Mouse (Mus musculus) hindbrain, postnatal 0 days (tissue): Measurements from ENCODE around the gene Map1lc3a. TPM values are rescaled to one million over a fixed set of nuclear protein-coding genes. Genes with fewer than 3 reads are reported as not detected.

ENCODE experiments used
- ATAC-seq: fragments of 200-750 bp; cut with Nextera tagmentation; 2 replicates; pipeline ENCODE4 v1.8.0; 2017; ENCODE audit warnings: mild to moderate bottlenecking, moderate TSS enrichment, moderate library complexity
- DNase-seq: peaks from one replicate; pipeline ENCODE4 v3.0.0-alpha.2; 2015; ENCODE audit warnings: low spot score
- H3K27ac ChIP-seq: fragments of 300-500 bp; sonication (generic); 2 replicates; pipeline ENCODE4 v1.5.1; 2014; ENCODE audit warnings: mild to moderate bottlenecking
- H3K27me3 ChIP-seq: fragments of 300-500 bp; sonication (generic); 2 replicates; pipeline ENCODE4 v1.6.1; 2014; ENCODE audit warnings: low read length, mixed read lengths; ENCODE audit not compliant: insufficient read depth
- H3K36me3 ChIP-seq: fragments of 300-500 bp; sonication (generic); 2 replicates; pipeline ENCODE4 v1.6.1; 2014; ENCODE audit warnings: low read length, mixed read lengths; ENCODE audit not compliant: insufficient read depth
- H3K4me1 ChIP-seq: fragments of 300-500 bp; sonication (generic); 2 replicates; pipeline ENCODE4 v1.6.1; 2014; ENCODE audit warnings: antibody characterized with exemption, low read length, mixed read lengths; ENCODE audit not compliant: insufficient read depth
- H3K4me2 ChIP-seq: fragments of 300-500 bp; sonication (generic); 2 replicates; pipeline ENCODE4 v1.6.1; 2014; ENCODE audit warnings: low read depth, mild to moderate bottlenecking, low read length, moderate library complexity, mixed read lengths
- H3K4me3 ChIP-seq: fragments of 300-500 bp; sonication (generic); 2 replicates; pipeline ENCODE4 v1.5.1; 2014; ENCODE audit warnings: low read length
- H3K9ac ChIP-seq: fragments of 300-500 bp; sonication (generic); replicated peaks from 2 replicates; pipeline ENCODE4 v1.6.1; 2014; ENCODE audit warnings: mild to moderate bottlenecking, low read length, moderate library complexity, mixed read lengths
- H3K9me3 ChIP-seq: fragments of 300-500 bp; sonication (generic); 2 replicates; pipeline ENCODE4 v1.6.1; 2016; ENCODE audit warnings: low read length, mixed read lengths
- CTCF ChIP-seq: IDR thresholded peaks from 2 replicates; pipeline ENCODE4 v1.5.1; 2016; ENCODE audit warnings: antibody characterized with exemption, control low read depth, low read depth
- WGBS: fragments of 180-500 bp; shearing (Covaris S2); extraction: QIAGEN DNeasy Blood & Tissue Kit; methylation state at CpG from one replicate; pipeline ENCODE4 v1.1.7; 2014; 5-methylcytosine and 5-hydroxymethylcytosine counted together
- polyA plus RNA-seq: library from polyadenylated mRNA; unstranded; fragments of >200 nt; fragmentation: Nextera tagmentation; extraction: Ambion mirVana; gene quantifications from 2 replicates; pipeline ENCODE4 v1.2.1, GENCODE M21; 2015
- total RNA-seq: library from RNA; depleted of rRNA; stranded (reverse); fragments of >200 nt; gene quantifications from 2 replicates; pipeline ENCODE4 v1.2.3, GENCODE M21; 2014

Gene Map1lc3a
- total and polyA plus RNA-seq, 2 experiments from 2014 or later: 618 to 903 TPM

GRCm38 (mm10) chr2:155283793-155284192 lies 7.7 kb downstream of the Map1lc3a start:
- 76% methylated on average over 4 of the region's 4 CpGs for WGBS
- H3K4me3 ChIP-seq: no peak overlapping the region
- no peak overlapping the region for H3K9ac ChIP-seq
- ATAC-seq (no peak), DNase-seq (no peak)
- no peaks in the 10 kb centered on the region for H3K27me3 ChIP-seq
- H3K27ac ChIP-seq: no peak overlapping the region
- no peak overlapping the region for H3K4me2 ChIP-seq
- no peak for TF ChIP-seq CTCF
- H3K4me1 ChIP-seq: no peaks in the 10 kb centered on the region
- peaks cover 7% of the 10 kb centered on the region; the same call in 1 of the 2 replicates for H3K36me3 ChIP-seq
- H3K9me3 ChIP-seq: no peaks in the 10 kb centered on the region

- H3K9me3 ChIP-seq: no peaks in the 10 kb centered on the region
- 80% methylated on average over 7 of the region's 7 CpGs for WGBS
- DNase-seq (no peak), ATAC-seq (no peak)
- H3K27me3 ChIP-seq: no peaks in the 10 kb centered on the region
- H3K9ac ChIP-seq: no peak overlapping the region
- no peaks in the 10 kb centered on the region for H3K4me1 ChIP-seq
- TF ChIP-seq CTCF: no peak
- no peak overlapping the region for H3K4me2 ChIP-seq
- H3K27ac ChIP-seq: no peak overlapping the region
- peaks cover 6% of the 10 kb centered on the region; the same call in 1 of the 2 replicates for H3K36me3 ChIP-seq
- no peak overlapping the region for H3K4me3 ChIP-seq
Observed at GRCm38 (mm10) chr2:155284647-155285046, 8.6 kb downstream of the Map1lc3a start.

- ATAC-seq (no peak), DNase-seq (no peak)
- WGBS: 83% methylated on average over 6 of the region's 6 CpGs
- no peak overlapping the region for H3K4me3 ChIP-seq
- H3K9ac ChIP-seq: no peak overlapping the region
- peaks cover 15% of the 10 kb centered on the region; the same call in 1 of the 2 replicates for H3K36me3 ChIP-seq
- no peaks in the 10 kb centered on the region for H3K9me3 ChIP-seq
- no peaks in the 10 kb centered on the region for H3K27me3 ChIP-seq
- no peaks in the 10 kb centered on the region for H3K4me1 ChIP-seq
- no peak for TF ChIP-seq CTCF
- no peak overlapping the region for H3K27ac ChIP-seq
- no peak overlapping the region for H3K4me2 ChIP-seq
Observed at GRCm38 (mm10) chr2:155285744-155286143, 9.6 kb downstream of the Map1lc3a start.

DNA sequence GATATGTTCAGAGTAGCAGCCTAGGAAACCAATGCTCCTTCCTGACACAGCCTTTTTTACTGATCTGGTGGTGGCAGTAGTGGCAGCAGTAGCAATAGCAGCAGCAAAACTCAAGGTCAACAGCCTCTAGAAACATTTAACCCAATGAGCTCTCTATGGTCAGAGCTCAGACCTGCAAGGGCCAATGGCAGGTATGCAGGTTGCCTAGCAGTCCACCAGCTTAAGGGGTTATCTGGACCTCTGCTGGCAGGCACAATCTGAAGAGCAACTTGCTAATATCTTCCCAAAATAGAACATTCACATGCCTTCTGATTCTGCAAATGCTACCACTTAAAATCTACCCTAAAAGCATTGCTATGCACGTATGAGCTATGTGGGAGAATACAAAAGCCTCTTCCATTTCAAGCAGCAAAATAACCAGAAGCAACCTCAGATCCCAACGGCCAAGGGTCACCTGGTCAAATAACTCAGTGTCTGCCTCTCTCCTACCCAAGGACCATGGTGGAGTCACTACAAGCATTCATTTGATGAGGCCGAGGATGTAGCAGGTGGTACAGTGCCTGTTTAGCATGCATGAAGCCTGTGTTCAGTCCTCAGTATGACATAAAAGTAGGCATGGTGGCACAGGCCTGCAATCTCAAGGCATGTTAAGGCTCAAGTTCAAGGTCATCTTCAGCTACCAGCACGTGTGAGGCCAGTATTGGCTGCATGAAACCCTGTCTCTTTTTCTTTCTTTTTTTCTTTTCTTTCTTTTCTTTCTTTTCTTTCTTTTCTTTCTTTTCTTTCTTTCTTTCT lies 11.6 kb downstream of the Map1lc3a start:
- no peak overlapping the region for H3K4me3 ChIP-seq
- no peak for TF ChIP-seq CTCF
- 84% methylated on average over 4 of the region's 4 CpGs for WGBS

GRCm38 (mm10) chr2:155290066-155290465 lies 14.0 kb downstream of the Map1lc3a start:
- Histone ChIP-seq H3K9ac (no peak overlapping the region), H3K36me3 (peaks cover 38% of the 10 kb centered on the region), H3K4me1 (no peaks in the 10 kb centered on the region), H3K27me3 (no peaks in the 10 kb centered on the region), H3K9me3 (no peaks in the 10 kb centered on the region), H3K4me2 (no peak overlapping the region), H3K4me3 (no peak overlapping the region), H3K27ac (no peak overlapping the region)
- WGBS: 95% methylated on average over 8 of the region's 8 CpGs
- ATAC-seq (no peak), DNase-seq (no peak)
- no peak for TF ChIP-seq CTCF

More for the DNA sequence above, 11.6 kb downstream of the Map1lc3a start:
- no peak overlapping the region for H3K4me2 ChIP-seq
- no peaks in the 10 kb centered on the region for H3K9me3 ChIP-seq
- H3K36me3 ChIP-seq: peaks cover 30% of the 10 kb centered on the region; the same call in 1 of the 2 replicates
- no peaks in the 10 kb centered on the region for H3K4me1 ChIP-seq
- no peak for ATAC-seq
- H3K27me3 ChIP-seq: no peaks in the 10 kb centered on the region
- no peak overlapping the region for H3K27ac ChIP-seq
- no peak for DNase-seq
- H3K9ac ChIP-seq: no peak overlapping the region

DNA sequence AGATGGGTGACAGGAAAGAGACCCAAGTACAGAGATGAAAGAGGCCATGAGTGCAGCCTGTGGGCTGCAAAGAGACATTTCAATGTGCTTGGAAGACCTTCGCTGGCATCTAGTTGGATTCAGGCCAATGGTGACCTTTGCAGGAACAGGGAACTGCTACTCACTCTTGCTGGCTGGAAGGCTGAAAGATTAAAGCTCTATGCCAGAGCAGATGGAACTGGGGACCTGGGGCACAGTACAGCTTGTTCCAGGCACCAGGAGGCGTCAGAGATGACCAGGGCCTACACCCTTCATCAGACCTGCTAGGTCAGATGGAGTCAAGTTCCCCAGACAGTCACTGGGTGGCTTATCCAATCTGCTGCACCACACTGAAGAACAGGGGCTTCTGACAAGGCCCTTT lies 17.3 kb downstream of the Map1lc3a start:
- Histone ChIP-seq H3K27me3 (no peaks in the 10 kb centered on the region), H3K4me3 (no peak overlapping the region), H3K4me2 (no peak overlapping the region), H3K36me3 (peaks cover 62% of the 10 kb centered on the region), H3K9ac (no peak overlapping the region), H3K9me3 (no peaks in the 10 kb centered on the region), H3K27ac (no peak overlapping the region), H3K4me1 (no peaks in the 10 kb centered on the region)
- ATAC-seq: no peak
- TF ChIP-seq CTCF: no peak
- no peak for DNase-seq
- WGBS: 82% methylated on average over 2 of the region's 2 CpGs

- H3K9ac ChIP-seq: no peak overlapping the region
- H3K27ac ChIP-seq: no peak overlapping the region
- ATAC-seq (no peak), DNase-seq (no peak)
- WGBS: 93% methylated on average over 4 of the region's 4 CpGs
- no peak overlapping the region for H3K4me2 ChIP-seq
- no peaks in the 10 kb centered on the region for H3K9me3 ChIP-seq
- no peaks in the 10 kb centered on the region for H3K4me1 ChIP-seq
- TF ChIP-seq CTCF: no peak
- no peak overlapping the region for H3K4me3 ChIP-seq
- no peaks in the 10 kb centered on the region for H3K27me3 ChIP-seq
- peaks cover 63% of the 10 kb centered on the region for H3K36me3 ChIP-seq
Observed at GRCm38 (mm10) chr2:155293946-155294345, 17.8 kb downstream of the Map1lc3a start.
